Mouse (Mus musculus) adrenal gland (tissue): ENCODE results near the gene 1700102P08Rik.

ENCODE experiments used
- intact Hi-C: fragments of 180-260 bp; cut with DNase I; formaldehyde crosslinking; loops from one replicate; pipeline ENCODE4 v1.15.1; 2025
- long read RNA-seq, 2 experiments: library from polyadenylated mRNA; unstranded; transcript quantifications; one replicate each; pipeline ENCODE4 v2.0.0; 2020; ENCODE audit warnings: borderline replicate concordance in 1 of 2; ENCODE audit not compliant: insufficient replicate concordance in 1 of 2

The 1700102P08Rik gene
- long read RNA-seq, experiment 1, result 0 reads
- long read RNA-seq, experiment 2, partial matches to known transcripts, result 0 of 1 reads
- long read RNA-seq, experiment 2, other reads (novel, unspliced or antisense), result 1 of 1 reads

DNA sequence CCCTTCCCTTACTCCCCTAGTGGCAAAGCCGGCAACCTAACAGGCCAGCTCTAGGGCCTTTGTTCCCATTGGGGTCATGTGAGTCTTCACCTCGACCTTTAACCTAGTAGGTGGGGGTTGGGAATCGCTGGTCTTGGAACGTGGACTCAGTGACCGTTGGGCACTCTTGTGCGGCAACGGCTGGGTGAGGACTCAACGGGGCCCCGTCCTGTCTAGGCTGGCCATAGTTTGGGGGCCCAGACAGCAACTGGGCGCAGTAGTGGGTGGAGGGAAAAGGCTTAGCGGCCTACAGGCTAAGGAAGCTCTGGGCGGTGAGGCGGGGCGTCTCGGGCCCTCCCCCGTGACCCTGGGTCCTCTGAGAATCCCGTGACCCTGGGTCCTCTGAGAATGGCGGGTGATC lies at the start of gene 1700102P08Rik:
TSS of gene 1700102P08Rik (plus strand) at position 130 of the 400 bp plus-strand sequence.
- intact Hi-C loops, result no loop called here

DNA sequence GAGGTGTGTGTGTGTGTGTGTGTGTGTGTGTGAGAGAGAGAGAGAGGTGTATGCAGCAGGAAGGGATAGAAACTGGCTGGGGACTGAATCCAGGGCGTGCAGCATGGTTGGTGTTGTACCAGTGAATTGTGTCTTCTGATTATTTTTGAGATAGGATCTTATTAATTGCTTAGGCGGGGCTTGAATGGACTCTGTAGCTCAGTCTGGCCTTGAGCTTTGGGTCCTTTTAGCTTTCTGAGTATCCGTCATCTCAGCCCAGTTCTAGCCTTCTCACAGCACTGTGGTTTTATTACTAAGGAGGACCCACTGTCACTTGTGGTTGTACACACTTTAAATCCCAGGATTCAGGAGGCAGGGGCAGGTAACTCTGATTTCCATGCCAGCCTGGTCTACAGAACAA lies 49.3 kb upstream of the 1700102P08Rik start:
- intact Hi-C loops, result loop anchor here (5.0 kb wide), 1 partner anchor 36 kb away; the partner anchor contains the start of genes Rhoa and Tcta

DNA sequence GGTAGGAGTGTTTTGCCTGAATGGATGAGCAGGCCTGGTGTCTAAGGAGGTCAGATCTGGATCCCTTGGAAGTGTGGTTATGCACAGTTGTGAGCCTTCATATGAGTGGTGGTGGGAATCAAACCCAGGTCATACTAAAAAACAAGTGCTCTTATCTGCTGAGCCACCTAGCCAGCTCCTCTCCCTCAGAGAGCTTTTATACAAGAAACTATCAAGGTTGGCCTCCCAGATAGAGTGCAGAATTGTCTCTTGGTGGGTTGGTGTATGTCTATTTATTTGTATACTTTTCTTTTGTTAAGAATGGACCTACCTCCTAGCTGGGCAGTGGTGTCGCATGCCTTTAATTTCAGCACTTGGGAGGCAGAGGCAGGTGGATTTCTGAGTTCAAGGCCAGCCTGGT lies 48.8 kb upstream of the 1700102P08Rik start:
- intact Hi-C loops, result loop anchor here (5.0 kb wide), 1 partner anchor 37 kb away; the partner anchor contains the start of genes Rhoa and Tcta

DNA sequence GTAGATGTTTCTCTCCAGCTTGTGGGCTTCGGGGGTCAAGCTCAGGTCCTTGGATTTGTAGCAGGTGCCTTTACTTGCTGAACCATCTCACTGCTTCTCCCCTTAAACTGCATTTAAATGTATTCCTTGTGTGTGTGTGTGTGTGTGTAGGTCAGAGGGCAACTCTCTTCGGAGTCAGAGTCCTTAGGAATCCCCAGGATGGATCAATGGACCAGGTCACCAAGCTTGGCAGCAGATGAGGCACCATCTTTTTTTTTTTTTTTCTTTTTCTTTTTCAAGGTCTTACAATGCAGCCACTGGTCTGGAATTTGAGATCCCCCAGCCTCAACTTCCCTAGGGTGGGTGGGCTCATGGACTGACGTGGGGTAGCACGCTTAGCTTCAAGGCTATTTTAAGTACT lies 48.1 kb upstream of the 1700102P08Rik start:
- intact Hi-C loops, result loop anchor here (5.0 kb wide), 1 partner anchor 37 kb away; the partner anchor contains the start of genes Rhoa and Tcta

DNA sequence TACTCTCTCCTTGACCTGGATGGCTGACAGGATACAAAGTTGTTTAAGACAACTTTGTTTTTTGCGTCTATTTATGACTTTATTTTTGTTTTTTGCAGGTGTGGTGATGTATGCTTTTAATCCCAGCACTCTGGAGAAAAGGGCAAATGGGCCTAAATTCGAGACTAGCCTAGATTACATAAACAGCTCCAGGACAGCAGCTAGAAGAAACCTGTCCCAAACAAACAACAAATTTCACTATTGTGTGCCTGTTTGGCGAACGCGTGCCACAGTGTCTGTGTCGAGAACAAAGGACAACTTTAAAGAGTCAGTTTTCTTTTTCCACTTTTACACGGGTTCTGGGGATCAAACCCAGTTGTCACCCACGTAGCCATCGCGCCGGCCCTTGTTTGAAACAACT lies 45.6 kb upstream of the 1700102P08Rik start:
- intact Hi-C loops, result no loop called here

DNA sequence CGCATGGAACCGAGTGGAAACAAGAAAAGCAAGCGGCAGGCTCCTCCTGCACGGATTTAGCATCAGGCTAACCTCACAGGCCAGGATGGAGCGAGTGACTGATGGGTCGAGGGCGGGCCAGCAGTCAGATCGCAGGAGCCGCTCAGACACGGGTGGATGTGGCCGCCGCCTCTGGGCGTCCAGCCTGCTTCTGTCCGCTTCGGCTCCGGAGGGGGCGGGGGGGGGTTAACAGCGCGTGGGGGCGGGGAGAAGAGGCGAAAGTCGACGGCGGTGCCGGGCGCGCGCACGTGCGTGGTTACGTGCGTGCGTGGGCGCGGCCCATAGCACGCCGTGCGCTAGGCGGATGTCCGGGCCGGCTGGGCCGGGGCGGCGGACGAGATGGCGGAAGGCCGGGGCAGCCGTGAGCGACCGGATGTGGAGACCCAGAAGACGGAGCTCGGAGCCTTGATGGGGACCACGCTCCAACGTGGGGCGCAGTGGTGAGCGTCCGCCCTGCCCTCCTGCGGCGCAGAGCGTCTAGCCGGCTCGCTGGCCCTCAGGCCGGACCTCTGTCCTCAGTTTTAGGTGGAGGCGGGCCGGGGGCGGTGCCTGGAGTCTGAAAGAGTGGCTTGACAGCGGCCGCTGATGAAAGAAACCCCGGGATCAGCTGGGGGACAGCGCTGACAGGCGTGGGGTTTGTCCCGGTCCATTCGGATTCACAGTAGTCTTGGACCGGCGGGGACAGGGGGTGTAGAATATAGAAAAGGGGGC lies 44.9 kb upstream of the 1700102P08Rik start, which contains the start of gene Usp4:
TSS of gene Usp4 (plus strand) at position 314 of the 750 bp plus-strand sequence.
- intact Hi-C loops, result no loop called here

DNA sequence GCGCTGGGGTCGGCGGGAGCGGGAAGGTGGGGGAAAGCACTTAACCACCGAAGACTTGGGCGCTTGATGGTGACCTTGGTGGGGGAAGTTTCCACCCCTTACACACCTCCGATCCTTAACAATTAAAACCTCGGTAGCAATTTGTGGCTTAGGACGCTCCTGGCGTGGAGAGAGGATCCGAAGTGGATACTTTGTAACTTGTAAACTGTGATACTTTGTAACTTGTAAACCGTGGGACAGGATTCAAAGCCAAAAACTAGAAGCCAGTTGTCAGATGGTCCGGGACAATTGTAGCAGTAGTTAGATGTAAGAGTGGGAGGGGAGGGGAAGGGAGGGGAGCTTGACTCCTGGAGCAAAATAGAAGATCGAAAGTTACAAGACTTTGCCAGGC lies 44.3 kb upstream of the 1700102P08Rik start:
- intact Hi-C loops, result no loop called here

DNA sequence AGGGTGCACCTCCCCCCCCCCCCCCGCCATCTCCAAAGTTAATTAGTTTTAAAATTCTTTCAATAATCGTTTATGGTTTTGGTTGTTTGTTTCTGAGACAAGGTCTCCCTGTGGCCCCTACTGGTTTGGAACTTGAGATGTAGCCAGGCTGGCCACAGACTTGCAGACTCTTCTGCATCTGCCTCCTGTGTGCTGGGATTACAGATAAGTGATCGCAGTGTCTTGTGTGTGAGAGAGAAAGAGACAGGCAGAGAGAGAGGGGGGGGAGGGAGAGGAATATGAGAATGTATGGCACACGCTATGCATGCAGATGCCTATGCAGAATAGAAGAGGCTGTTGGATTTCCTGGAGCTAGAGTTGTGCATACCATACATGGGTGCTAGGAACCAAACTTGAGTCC lies 42.9 kb upstream of the 1700102P08Rik start:
- intact Hi-C loops, result no loop called here

DNA sequence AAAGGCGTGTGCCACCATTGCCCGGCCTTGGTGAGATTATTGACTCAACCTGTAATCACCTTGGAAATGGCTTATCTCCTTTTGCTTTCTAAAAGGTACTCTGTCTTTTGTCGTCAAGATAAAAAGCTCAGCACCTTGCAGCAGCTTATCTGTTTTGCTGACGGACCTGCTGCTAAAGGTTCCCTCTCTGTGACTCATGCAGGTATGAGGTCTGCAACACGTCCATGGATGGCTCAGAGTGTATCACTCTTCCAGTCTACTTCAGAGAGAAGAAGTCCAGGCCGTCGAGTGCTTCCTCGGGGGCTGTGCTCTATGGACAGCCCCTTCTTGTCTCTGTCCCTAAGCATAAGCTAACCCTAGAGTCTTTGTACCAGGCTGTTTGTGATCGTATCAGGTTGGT lies 14.4 kb upstream of the 1700102P08Rik start:
- intact Hi-C loops, result no loop called here

DNA sequence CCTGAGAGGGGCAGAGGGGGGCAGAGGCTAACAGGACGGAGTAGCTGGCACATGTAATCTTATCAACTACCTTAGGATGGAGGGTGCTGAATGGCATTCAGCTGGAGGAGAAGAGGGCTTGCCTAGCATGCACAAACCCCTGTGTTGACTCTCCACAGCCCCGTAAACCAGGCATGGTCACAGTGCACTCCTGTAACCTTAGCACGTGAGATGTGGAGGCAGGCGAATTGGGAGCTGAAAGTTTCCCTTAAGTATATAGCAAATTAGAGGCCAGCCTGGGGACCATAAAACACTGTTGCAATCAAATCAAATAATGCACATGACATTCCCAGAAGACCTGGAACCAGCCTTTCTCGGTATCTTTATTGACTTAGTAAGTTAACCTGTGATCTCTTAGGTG lies 13.9 kb upstream of the 1700102P08Rik start:
- intact Hi-C loops, result no loop called here

DNA sequence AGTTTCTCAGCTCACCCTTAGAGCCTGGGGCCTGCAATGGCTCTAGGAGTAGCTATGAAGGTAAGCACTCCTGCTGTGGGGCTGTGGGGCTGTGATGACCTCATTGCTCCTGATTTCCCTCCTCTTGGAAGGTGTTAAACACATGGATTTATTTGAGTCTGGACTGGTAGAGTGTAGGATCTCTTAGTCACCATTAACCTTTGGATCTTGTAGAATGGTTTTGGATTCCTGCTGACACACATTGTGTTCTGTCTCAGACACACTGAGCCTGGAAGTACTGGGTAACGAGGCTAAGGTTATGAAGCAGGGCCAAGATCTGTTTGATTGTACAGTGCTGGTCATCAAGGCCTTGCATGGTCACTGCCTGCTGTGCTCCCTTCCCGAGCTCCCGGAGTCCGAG lies 13.3 kb upstream of the 1700102P08Rik start:
- intact Hi-C loops, result no loop called here

DNA sequence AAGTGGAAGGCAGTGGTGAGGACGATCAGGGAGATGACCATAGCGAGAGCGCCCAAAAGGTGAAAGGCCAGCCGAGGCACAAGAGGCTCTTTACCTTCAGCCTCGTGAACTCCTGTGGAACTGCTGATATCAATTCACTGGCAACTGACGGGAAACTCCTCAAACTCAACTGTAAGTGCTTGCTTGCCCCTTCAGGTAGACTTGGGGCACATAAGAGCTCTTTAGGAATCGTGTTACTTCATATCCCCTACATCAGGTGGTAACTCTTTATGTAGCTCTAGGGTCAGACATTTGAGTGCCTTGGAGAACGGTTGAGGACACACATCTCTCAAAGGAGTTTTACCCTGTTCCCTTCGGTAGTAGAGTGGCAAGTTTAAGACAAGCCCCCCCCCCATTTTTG lies 11.2 kb upstream of the 1700102P08Rik start:
- intact Hi-C loops, result no loop called here

DNA sequence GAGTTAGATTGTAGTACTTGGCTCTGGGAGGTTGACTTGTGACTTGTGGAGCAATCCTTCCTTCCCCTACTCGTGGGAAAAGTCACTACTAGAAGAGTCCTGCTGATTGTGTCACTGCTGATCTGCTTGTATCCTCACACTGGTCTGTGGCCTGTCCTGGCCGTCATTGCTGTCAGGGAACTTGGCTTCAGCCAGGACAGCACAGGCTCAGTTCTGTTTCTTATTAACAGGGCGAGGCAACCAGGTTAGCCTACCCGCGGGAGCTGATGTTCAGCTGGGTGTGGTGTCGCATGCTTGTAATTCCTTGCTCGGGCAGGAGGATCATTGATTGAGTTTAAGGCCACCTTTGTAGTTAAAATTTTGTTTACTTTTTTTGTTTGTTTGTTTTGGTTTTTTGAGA lies 7.6 kb upstream of the 1700102P08Rik start:
- intact Hi-C loops, result no loop called here

DNA sequence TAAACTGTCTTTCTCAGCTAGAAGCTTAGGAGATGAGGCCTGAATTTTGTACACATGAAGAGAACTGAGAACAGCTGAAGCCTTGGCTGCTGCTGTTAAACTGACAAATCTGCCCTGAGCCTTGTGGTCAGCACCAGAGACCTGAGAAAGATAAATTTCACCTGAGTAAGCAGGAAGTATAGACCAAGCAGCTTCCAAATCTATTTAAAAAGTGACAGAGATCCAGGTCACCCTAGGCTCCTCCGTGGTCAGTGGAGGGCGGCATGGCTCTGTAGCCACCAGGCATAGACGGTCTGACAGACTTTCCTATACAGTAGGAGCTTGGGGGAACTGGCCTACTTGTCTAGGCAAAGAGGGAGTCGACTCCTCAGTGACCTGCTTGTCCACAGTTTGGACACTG lies 5.8 kb upstream of the 1700102P08Rik start:
- intact Hi-C loops, result no loop called here

DNA sequence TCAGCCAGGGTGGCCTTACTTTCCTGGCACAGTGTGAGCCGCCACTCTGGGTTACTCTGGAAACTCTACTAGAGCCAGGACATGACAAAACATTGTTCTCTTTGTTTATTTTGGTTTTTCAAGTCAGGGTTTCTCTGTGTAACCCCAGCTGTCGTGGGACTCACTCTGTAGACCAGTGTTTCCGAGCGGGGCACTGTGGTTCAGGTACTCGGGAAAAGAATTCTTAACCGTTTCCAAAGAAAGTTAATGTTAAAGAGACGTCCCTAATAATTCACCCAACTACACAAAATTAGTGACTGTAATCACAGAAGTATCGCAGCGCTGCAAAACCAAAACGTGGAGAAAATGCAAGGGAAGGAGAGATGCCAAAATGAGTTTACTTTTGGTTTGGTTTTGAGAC lies 4.0 kb upstream of the 1700102P08Rik start:
- intact Hi-C loops, result no loop called here

DNA sequence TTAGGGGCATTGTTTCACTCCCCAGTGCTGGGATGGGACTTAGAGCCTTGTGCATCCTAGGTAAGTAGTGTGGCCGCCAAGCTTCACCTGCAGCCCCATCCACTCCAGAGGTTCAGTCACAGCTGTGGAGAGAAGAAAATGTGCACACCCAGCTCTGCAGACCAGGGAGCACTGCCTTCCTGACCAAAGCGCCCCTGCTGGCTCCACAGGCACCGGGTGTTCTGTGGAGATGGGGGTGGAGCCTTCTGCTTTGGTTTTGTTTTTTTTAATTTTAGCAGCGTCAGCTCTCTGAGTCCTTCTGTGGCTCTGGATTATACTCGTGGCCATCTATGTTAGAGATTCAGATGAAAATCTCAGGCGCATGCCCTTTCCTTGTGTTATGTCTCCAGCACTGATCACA lies 3.4 kb upstream of the 1700102P08Rik start:
- intact Hi-C loops, result no loop called here

DNA sequence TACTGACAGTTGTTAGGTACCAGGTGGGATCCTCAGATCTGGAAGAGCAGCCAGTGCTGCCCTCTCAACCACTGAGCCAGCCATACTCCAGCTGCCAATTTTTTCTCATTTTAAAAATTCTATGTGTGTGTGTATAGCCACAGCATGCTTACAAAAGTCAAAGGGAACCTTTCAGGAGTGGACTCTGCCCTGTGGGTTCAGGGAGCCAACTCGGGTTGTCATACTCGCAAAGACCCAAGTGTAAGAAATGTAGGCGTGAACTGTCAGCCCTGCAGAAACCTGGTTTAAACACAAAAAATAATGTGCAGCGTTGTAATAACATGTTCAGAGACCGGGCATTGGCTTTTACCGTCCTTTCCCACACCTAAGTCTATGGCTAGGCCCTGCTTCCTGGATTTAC lies 1.6 kb downstream of the 1700102P08Rik start:
- intact Hi-C loops, result no loop called here

DNA sequence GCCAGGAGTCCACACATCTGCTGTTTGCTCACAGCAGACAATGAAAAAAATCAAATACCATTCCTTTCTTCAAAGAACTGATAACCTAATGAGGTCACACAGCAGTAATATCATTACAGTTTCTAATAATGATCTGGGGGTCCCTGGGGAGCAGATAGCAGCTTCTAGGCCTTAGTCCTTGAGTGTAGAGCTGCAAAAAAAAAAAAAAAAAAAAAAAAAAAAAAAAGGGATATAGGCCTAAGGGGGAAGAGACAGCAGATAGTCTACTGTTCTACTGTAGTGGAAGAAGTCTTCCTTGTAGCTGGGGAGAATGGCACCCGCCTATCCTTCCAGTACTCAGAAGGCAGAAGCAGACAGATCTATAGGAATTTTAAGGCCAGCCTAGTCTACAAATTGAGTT lies 2.8 kb downstream of the 1700102P08Rik start:
- intact Hi-C loops, result no loop called here

DNA sequence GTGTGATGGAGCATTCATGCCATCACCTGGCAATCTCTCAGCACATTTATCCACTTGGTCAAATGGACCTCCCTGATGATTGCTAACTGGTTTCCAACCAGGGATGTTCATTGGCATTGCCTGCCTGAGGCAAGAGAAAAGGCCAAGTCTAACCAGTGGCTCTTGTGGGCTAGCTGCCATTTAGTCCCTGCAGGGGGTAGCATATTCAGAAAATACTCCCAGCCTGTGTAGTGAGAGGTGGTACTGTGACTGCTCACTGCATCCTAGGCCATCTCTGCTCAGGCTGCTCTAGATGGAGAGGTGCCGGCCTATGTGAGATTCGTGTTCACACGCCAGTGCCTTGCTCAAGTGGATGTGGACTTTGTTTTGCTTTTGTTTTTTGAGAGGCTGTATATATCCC lies 5.7 kb downstream of the 1700102P08Rik start:
- intact Hi-C loops, result no loop called here

DNA sequence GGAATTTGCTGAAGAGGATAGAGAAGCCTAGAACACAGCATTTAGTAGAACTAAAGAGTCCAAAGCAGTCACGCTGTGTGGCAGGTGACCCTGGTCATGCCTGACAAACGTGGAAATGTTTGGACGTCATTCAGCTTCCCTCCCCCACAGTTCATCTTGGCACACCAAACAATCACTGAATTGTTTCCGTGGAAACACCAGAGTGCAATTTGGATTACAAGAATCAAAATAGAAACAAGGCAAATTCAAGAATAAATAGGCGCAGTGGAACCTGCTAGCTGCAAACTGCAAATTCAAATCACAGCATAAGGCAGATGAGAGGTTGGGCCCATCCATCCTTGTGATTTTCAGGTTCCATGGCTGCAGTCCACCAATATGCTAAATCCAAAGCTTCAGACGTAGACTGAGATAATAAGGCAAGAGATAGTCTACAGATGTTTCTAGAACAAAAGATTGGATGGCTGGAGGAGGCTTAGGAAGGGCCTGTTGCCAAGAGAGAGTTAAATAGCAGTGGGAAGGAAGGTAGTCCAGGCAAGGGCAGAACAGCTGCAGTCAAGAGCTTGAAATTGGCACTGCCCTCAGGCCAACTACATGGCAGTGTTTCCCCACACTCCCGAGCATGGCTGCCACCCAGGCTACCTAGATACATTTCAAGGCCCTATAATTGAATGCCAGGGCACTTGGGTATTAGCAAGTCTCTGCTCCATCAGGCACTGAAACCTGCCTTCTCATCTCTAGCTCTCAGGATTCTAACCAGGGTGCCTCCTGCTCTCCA lies 8.8 kb downstream of the 1700102P08Rik start:
- intact Hi-C loops, result no loop called here

DNA sequence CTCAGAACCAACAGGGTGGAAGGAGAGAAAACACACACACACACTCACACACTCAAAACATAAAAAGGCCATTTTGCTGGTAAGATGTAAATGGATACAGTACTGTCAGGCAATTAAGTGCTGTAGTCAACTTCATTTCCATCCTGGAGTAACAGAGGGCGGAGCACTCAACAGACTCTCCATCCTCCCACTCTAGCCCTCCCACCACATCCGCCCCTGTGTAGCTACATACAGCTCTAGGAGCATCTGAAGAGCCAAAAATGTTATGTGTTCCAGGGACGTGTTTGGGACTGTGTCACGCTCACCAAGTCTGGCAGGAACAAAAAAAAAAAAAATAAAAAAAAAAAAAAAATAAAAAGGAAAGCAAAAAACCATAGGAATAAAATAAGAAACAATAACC lies 10.5 kb downstream of the 1700102P08Rik start:
- intact Hi-C loops, result no loop called here

DNA sequence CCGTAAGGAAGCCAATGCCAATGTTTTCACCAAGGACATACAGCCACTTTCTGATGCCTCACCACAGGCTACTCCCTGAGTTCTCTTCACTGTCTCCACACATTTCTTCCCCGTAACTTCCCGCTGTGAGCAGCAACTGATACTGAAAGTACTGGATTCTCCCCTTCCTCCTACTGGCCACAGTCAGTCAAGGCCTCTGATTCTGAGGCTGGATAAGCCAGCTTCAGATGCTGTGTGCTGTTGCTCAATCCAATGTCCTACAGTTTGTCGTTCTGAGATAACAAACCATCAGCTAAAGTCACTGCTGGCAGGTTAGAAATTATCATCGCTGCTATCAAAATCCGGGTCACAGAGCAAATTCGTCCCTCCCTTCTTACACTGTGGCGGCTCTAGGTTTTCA lies 11.8 kb downstream of the 1700102P08Rik start:
- intact Hi-C loops, result no loop called here
